Mouse (Mus musculus) ovary, adult 18-20 months (tissue): Measurements from ENCODE around the gene Cxcr1.
A peak's percentile ranks its signal among the peaks of the same experiment; 100 is the strongest.

ENCODE experiments used
- DNase-seq: peaks from one replicate; pipeline ENCODE4 v3.0.0; 2022; ENCODE audit warnings: low spot score, mixed read lengths

The Cxcr1 gene

DNA sequence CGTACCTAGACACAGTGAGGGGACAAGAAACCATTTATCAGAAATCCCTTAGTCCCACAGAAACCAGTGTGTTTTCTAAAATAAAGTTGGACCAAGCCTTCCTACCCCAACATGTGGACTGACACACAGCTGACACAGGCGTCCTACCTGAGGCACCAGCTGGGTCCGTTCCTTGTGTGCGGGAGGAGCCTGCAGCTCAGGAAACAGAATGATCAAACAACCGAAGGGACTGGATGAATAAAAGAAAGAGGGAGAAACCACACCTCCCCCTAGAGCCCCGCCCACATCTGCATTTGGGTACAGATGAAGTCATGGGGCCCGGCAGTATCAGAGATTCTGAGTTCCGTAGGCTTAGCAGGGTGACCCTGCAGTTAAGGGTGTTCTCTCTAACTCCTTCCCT lies at the start of gene Cxcr1:
Gene Cxcr1, minus strand, starts transcription at position 187 of the 400 bp plus-strand sequence.
- no peak for DNase-seq

DNA sequence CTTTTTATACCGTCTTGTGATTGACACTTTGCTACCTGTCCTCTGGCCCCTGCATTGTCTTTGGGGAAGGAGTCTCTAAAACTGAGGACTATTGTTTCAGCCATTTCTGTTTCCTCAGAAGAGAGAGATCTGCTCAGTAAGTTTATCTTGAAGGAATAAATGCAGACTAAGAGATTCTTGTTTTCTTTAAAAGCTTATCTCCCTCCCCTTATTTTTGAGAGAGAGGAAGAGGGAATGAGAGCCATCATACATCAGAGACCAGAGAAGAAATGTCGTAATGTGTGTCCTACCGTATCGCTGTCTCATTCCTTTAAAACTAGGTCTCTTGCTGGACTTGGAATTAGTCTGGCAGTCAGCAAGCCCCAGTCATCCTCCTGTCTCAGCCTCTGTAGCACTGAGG lies 46.4 kb upstream of the Cxcr1 start:
- no peak for DNase-seq

DNA sequence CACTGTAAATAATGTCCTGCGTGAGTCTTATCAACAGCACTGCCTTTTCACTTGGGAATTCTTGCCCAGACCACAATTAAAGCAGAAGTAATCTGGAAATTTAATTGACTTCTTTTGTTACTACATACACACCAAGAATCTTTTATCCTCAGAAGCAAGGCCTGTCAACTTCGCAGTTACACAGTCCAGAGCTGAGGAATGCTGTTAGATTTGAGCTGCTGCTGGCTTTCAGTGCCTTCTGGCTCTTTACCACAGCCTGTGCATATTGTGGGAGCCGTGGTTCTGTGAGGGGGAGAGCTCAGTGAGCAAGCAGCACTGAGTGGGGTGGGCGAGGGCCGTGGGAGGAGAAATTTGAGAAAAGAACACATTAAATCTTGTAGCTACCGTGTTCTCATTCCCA lies 45.9 kb upstream of the Cxcr1 start:
- no peak for DNase-seq

DNA sequence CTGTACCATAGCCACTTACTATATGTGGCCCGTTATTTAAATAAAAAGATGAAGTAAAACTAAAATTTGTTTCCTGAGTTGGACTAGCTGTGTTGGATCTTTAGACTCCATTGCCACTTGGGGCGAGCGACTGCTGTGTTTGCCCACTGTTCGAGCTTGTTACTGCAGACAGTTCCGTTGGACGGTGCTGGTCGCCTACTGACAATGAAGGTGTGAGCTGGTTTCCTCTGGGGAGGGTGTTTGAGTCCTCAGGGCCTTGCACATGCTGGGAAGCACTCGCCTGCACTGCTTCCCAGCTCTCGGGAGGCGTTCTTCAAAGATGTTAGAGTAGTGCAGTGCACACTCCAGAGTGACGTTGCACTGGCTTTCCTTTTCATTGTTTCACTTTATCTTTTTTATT lies 45.2 kb upstream of the Cxcr1 start:
- DNase-seq, result no peak

DNA sequence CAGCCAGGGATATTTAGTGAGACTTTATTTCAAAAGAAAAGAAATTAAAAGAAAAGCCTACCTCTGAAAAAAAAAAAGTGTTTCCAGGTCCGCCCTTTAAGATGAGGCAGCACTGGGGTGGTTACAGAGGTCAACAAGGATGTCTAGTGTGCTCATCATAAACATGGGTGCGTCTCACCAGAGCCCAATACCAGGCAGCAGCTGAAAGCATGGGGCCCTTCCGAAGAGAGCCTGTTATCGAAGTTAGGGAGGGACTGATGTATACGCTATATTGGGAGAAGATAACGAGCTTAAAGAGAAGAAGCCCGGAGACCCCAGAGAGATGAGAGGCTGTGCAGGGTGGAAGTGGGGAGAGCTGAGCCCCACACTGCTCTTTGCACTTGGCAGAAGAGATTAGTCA lies 44.7 kb upstream of the Cxcr1 start:
- no peak for DNase-seq

DNA sequence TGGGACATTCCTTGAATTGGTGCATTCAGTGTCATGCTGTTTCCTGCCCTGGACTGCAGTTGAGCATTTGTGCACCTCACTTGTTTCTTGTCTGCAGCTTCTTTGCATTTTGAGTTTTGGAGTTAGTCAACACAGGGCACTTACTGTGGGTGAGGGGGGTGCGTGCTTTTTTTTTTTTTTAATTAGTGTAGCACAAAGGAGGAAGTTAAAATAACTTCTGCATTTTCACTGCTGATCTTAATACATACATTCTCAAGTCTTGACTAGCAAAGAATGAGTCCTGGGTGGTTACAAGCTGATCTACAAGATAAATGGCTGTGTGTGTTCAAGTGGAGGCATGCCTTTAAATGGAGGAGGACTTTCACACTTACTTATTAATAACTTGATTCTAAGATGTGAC lies 43.7 kb upstream of the Cxcr1 start:
- no peak for DNase-seq

DNA sequence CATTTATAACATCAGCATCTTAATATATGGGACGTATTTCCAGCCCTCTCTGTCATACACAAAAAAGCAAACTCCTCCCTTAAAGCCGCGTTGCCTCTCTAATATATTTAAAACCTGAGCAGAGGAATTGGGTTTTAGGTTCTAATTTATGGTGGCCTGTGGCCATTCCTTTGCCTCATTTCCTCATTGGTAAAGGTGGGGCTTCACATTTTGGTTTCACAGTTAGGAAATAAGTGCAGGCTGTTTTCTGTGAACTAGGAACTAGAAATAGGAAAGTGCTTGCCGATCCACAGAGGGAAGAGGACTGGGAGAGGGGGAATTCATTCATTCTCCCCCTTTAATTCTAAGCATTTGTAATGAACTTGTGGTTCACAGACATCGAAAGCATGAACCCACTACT lies 43.2 kb upstream of the Cxcr1 start:
- DNase-seq, result no peak

DNA sequence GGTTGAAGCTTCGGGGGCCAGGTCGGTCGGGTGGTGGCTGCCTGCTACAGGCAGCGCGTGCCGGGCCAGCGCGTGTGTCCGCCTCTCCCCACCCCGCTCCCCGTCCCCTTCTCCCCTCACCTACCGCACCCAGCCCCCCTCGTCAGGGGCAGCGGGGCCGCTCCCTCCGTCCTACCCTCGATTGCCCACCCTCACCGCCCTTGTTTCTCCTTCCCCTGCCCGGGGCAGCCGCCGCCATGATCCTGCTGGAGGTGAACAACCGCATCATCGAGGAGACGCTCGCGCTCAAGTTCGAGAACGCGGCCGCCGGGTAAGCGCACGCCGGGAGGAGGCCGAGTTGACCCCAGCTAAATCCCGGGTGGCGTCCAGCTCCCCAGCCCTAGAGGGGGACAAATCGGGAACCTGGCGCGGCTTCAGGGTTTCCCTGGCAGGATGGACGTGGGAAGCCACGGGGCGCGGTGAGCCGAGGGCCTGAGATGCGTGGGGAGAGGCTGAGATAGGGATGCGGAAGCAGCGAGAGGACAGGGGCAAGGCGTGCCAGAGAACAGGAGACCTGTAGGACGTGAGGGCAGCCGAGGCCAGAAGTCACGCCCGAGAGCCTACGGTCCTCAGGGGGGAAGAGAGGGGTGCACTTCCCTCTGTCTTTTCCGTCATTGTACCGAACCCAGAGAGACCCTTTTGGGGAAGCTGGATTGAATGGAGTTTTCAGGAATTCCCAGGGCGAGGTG lies 42.3 kb upstream of the Cxcr1 start:
- DNase-seq, result no peak

DNA sequence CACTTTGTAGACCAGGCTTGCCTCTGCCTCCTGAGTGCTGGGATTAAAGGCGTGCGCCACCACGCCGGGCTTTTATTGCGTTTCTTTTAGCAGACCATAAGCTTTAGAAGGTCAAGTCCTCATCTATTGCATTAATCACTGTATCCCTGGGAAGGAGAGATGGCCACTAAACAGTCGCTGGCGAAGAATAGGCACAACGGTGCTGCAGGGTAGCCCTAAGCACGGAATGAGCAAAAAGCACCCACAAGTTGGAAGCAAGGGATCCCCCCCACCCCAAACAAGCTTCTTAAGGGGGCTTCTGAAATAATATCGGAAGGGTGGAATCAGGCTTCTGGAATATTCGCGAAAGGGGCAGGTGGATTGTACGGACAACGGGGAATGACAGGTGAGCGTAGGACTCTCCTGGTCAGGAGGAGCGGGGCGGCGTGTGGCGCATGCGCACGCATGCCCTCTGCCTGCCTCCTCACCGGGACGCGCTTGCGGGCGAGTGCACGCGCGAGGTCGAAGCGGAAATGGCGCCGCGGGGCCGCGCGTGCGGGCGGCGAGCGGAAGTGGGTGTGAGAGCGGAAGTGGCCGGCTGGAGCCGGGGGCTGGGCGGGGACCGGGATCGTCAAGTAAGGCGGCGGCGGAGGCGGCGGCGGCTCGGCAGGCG lies 41.6 kb upstream of the Cxcr1 start, which contains the start of gene Arpc2:
Gene Arpc2, plus strand, starts transcription at position 147 of the 652 bp plus-strand sequence.
- DNase-seq, result peak; percentile 95

DNA sequence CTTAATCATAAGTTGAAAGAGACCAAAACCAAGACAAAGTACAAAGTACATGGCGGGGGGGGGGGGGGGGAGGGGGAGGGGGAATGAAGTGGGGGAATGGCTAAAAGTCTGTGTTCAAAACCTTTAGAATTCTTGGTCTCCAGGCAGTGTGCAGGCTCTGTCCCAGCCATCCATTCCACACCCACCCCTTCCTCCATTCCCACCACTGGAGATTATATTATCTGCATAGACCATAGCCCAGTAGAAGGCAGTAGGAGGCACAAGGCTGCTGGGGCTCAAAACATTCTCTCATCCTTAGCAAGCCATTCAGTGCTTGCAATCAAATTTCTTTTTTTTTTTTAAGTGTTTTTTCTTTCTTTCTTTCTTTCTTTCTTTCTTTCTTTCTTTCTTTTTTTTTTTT lies 36.6 kb upstream of the Cxcr1 start:
- no peak for DNase-seq

DNA sequence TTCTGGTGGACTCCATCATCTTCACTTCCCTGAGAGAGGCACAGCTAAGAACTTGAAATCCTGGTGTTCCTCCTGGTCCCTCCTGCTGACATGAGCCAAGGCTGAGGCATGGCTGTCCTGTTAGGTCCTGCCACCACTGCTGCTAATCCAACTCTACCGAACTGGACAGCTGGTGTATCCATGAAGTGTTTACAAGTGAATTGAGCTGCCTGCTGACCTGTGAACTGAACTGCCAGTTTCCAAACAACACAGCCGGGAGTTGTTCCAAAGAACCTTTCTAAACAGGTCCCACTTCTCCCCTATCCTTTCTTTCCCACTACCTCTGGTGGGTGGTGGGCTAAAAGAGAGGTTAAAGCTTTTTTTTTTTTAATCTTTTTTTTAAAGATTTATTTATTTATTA lies 35.5 kb upstream of the Cxcr1 start:
- no peak for DNase-seq

DNA sequence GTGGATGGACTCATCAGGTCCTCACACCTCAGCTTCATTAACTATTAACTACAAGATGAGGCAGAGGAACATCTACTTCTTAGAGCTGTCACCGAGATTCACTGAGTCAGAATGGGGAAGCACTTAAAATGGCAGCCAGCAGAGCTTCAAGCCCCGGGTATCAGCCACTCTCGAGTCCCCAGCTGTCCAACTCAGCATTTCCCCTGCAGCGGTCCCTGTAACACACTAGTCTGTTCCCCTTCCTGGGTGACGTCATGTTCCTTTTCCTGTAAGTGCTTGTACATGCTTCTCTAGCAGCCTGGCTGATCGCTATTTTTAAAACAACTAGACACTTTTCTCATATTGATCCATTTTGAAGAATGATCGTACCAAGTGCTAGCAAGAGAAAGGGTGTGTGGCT lies 32.9 kb upstream of the Cxcr1 start:
- DNase-seq, result no peak

DNA sequence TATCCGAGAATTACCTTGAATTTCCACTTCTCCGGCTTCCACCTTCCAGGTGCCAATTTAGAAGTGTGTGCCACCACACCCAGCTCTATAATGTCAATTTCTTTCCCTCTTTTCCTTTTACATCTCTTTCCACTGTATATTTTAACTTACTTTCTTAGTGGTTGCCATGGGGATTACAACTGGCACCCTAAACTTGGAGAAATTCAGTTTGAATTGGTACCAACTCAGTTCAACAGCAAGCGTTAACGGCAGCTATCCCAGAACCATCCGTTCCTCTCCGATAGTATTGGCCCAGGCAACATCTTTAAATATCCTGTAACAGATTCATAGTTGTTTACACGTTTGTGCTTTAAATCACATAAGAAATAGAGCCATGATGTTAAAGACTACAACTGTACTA lies 25.5 kb upstream of the Cxcr1 start:
- no peak for DNase-seq

DNA sequence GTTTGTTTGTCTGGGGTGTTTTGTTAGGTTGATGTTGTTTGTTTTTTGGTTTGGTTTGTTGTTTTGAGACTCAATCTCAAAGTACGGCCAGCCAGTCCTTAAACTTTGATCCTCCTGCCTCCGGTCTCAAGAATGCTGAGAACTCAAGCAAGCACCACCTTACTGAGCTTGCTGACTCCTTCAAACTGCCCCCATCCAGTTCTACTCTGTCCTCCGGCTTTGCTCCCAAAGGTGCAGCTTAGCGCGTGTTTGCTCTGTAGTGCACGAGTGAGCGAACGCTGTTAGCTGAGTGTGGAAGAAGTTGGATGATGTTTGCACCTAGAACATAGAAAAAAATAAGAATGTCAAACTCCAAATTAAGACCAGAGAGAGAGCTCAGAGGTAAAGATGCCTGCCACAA lies 14.5 kb upstream of the Cxcr1 start:
- no peak for DNase-seq

DNA sequence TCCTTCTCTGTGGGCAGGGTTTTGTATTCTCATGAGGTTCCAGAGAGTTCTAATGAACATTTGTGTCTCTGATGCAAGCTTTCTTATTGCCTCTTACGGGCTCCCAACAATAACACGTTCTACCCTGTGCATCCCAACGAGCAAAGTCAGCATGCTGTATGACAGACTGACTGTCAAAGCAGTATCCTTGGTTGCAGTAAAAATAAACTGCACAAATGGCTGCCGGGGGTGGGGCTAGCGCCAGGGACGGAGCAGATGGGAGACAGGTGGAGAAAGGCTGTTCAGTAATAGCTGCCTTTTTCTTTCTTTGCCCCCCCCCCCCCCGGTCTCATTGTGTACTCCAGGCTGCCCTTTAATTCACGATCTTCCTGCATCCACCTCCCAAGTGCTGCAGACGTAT lies 13.5 kb upstream of the Cxcr1 start:
- DNase-seq, result no peak

DNA sequence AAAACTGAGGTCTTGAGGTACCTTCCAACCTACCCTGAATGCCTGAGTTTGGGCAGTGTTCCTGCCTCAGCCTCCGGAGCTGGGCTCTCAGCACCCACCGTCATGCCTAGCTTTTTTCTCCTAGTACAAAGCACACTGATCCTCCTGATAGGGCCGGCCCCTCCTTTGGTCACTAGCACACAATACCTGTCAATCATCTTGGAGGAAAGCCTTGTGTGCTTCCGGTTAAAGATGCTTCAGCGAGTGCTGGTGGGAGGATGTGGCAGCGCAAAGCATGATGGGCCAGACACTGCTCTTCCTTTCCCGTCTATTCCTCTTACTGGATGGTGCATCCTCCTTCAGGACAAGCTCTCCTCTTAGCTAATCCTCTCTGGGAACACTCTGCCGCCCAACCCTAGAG lies 12.2 kb upstream of the Cxcr1 start:
- no peak for DNase-seq

DNA sequence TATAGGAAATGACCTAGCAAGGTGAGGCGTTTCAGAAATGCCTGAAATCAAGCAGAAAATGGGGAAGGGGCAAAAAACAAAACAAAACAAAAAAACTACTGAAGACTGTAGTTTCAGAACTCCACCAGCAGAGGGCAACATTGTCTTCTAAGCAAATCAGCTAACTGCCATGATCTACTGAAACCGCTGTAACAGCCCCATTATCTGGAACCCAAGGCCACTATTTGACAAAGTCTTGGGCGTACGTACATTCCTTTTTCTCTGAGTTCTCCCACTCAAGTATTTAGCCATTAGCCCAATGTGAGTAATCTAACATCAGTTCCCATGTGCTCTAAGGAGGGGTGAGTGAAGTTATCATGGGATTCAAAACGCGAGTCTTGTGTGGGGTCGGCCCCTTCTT lies 11.4 kb upstream of the Cxcr1 start:
- DNase-seq, result no peak

DNA sequence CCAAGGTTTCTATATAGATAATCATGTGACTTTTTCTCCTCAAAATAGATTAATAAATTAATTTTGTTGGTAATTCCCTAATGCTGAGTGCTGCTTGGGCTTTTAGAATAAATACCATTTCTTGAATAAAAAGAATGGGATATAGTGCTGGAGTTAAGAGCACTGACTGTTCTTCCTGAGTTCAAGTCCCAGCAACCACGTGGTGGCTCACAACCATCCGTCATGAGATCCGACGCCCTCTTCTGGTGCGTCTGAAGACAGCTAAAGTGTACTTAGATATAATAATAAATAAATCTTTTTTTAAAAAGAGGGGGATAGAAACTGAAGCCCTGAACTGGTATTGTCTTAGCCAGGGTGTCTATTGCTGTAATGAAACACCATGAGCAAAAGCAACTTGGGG lies 9.0 kb upstream of the Cxcr1 start:
- no peak for DNase-seq

DNA sequence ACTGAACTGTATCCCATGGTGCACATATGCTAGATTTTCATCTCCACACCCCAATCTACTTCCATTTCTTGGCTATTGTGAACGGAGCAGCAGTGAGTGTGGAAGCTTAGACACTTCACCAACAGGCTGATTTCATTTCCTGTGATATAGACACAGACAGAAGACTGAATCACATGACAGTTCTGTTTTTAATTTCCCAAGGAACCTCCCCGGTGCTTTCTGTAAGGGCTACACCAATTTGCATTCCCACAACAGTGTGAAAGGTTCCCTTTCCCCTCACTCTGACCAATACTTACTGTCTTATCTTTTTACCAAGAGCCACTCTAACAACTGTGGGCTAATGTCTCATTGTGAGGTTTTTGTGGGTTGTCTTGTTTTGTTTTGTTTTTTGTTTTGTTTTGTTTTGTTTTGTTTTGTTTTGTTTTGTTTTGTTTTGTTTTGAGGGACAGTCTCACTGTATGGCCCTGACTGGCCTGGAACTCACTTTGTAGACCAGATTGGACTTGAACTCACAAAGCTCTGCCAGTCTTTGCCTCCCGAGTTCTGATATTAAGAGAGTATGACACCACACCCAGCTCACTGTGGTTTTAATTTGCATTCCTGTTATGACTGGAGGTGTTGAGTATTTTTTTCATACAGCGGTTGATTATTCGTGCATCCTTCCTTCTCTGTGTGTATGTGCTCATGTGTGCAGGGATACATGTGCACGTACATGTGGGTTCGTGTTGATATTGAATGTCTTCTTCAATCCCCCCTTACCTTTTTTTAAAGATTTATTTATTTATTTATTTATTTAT lies 6.8 kb upstream of the Cxcr1 start:
- DNase-seq, result no peak

DNA sequence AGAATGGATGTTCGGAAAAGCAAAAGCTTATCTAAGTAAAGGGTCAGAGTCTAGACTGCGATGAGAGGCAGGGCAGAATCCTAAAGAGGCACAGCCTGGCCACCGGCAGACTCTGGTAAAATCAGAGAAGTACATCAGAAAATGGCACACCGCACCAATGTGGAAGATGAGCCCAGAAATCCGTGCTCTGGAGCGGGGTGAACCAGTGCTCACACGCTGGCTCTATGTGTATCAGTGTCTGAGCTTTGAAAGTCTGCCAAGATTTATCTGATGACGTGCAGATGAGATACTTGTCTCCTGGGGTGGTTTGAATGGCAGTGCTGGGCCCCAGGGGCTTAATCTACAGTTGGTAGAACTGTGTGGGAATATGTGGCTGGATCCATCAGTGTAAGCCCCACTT lies 4.6 kb upstream of the Cxcr1 start:
- DNase-seq, result no peak

DNA sequence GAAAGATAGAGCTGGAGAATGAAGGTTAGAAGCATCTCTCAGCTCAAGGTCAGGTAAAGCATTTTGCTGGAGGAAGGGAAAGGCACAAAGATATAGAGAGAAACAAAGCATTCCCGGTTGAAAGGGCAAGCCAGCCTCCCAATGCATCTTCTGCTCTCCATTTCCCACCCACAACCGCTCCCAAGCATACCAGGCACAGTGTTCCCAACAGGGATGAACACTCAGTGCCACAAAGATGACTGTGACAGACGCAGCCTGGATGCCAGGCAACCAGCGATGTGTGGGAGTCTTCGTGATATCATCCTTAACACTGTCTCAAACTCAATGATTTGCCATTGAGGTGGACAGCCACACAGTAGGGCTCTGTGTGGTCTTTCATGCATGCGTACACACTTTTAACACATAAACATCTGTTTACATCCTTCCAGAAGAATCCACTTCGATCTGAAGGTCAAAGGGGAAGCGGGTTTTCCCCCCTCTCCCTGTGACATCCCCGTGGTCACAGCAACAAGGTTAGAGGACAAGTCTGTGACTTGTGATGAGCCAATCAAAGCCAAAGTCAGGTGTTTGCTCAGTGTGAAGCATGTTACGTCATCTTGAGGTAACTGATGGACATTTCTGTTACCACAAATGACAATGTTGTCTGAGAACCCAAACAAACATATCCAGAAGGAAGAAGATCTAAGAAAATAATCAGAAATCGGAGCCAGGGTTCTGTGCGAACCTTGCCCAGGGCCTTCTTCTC lies 3.5 kb upstream of the Cxcr1 start:
- no peak for DNase-seq

DNA sequence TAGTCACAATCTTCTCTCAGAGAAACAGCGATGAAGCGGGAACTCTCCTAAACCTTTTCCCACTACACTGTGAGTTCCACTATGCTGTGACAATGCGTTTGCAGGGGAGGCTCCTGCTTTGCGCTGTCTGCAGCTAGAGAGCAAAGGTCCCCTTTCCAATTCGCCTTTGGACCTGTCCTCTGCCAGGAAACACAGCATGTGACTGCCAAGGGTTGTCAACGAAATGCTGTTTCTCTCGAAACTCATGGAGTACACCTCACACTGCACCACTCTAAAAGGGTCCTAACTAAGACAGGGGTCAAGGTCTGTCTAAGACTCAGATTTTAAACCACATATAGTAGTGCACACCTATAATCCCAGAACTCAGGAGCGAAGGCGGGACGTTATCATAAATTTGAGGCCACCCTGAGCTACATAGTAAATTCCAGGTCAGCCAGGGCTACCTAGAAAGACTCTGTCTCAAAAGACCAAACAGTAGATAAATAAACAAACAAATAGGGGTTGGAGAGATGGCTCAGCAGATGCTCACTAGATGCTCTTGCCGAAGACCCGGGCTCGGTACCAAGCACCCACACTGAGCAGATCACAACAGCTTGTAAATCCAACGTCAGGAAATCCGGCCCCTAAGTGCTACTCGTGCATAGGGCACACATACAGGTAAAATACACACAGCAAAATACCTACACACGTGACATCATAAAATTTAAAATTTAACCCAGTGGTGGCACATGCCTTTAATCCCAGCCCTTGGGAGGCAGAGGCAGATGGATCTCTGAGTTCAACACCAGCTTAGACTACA lies 2.4 kb upstream of the Cxcr1 start:
- DNase-seq, result no peak
